Mouse (Mus musculus): ENCODE measurements around the gene Tnrc6b. TPM values are rescaled to one million over a fixed set of nuclear protein-coding genes. Genes with fewer than 3 reads are reported as not detected.

The Tnrc6b gene
- polyA plus RNA-seq, 1 experiment from 2014 or later = 24.9 TPM

GRCm38 (mm10) chr15:80739972-80740371 is 28.9 kb downstream of the Tnrc6b start:
- H3K27ac ChIP-seq (ENCODE audit: low read depth, low read length) = no peak overlapping the region
- H3K36me3 ChIP-seq (ENCODE audit: control insufficient read depth, insufficient read depth, low read length) = no peaks in the 10 kb centered on the region
- no peaks in the 10 kb centered on the region for H3K4me1 ChIP-seq (replicated peaks; ENCODE audit: control insufficient read depth, insufficient read depth, low read length)
- DNase-seq (ENCODE audit: low spot score) = no peak
- no peak overlapping the region for H3K4me3 ChIP-seq (ENCODE audit: low read depth, low read length)
- no peaks in the 10 kb centered on the region for H3K9me3 ChIP-seq (ENCODE audit: control insufficient read depth, low read length)
- WGBS = 92% methylated on average over 1 of the region's 1 CpGs
- no peaks in the 10 kb centered on the region for H3K27me3 ChIP-seq (ENCODE audit: control insufficient read depth, insufficient read depth, low read length)
- no peak overlapping the region for H3K9ac ChIP-seq (ENCODE audit: low read depth, low read length)
- no peak overlapping the region for H3K4me2 ChIP-seq (replicated peaks; ENCODE audit: low read depth, low read length)
- ATAC-seq (ENCODE audit: low FRiP score) = no peak

GRCm38 (mm10) chr15:80741836-80742235 is 30.7 kb downstream of the Tnrc6b start:
- Histone ChIP-seq H3K4me3 (ENCODE audit: low read depth, low read length) (no peak overlapping the region), H3K27me3 (ENCODE audit: control insufficient read depth, insufficient read depth, low read length) (no peaks in the 10 kb centered on the region), H3K4me1 (replicated peaks; ENCODE audit: control insufficient read depth, insufficient read depth, low read length) (no peaks in the 10 kb centered on the region), H3K4me2 (replicated peaks; ENCODE audit: low read depth, low read length) (no peak overlapping the region), H3K27ac (ENCODE audit: low read depth, low read length) (no peak overlapping the region), H3K36me3 (ENCODE audit: control insufficient read depth, insufficient read depth, low read length) (no peaks in the 10 kb centered on the region), H3K9ac (ENCODE audit: low read depth, low read length) (no peak overlapping the region), H3K9me3 (ENCODE audit: control insufficient read depth, low read length) (no peaks in the 10 kb centered on the region)
- 89% methylated on average over 1 of the region's 1 CpGs for WGBS
- no peak for ATAC-seq (ENCODE audit: low FRiP score)
- no peak for DNase-seq (ENCODE audit: low spot score)

- Histone ChIP-seq H3K9me3 (ENCODE audit: control insufficient read depth, low read length) (no peaks in the 10 kb centered on the region), H3K36me3 (ENCODE audit: control insufficient read depth, insufficient read depth, low read length) (no peaks in the 10 kb centered on the region), H3K9ac (ENCODE audit: low read depth, low read length) (no peak overlapping the region), H3K4me3 (ENCODE audit: low read depth, low read length) (no peak overlapping the region), H3K27me3 (ENCODE audit: control insufficient read depth, insufficient read depth, low read length) (no peaks in the 10 kb centered on the region), H3K27ac (ENCODE audit: low read depth, low read length) (no peak overlapping the region), H3K4me1 (replicated peaks; ENCODE audit: control insufficient read depth, insufficient read depth, low read length) (no peaks in the 10 kb centered on the region), H3K4me2 (replicated peaks; ENCODE audit: low read depth, low read length) (no peak overlapping the region)
- WGBS = 92% methylated on average over 3 of the region's 3 CpGs
- DNase-seq (ENCODE audit: low spot score) (no peak), ATAC-seq (ENCODE audit: low FRiP score) (no peak)
These were observed 31.9 kb downstream of the Tnrc6b start for GRCm38 (mm10) chr15:80742991-80743474.

- no peaks in the 10 kb centered on the region for H3K9me3 ChIP-seq (ENCODE audit: control insufficient read depth, low read length)
- 86% methylated on average over 7 of the region's 7 CpGs for WGBS
- H3K27ac ChIP-seq (ENCODE audit: low read depth, low read length) = no peak overlapping the region
- DNase-seq (ENCODE audit: low spot score) = no peak
- H3K9ac ChIP-seq (ENCODE audit: low read depth, low read length) = no peak overlapping the region
- H3K27me3 ChIP-seq (ENCODE audit: control insufficient read depth, insufficient read depth, low read length) = no peaks in the 10 kb centered on the region
- H3K4me3 ChIP-seq (ENCODE audit: low read depth, low read length) = no peak overlapping the region
- no peak overlapping the region for H3K4me2 ChIP-seq (replicated peaks; ENCODE audit: low read depth, low read length)
- ATAC-seq (ENCODE audit: low FRiP score) = no peak
- no peaks in the 10 kb centered on the region for H3K4me1 ChIP-seq (replicated peaks; ENCODE audit: control insufficient read depth, insufficient read depth, low read length)
- H3K36me3 ChIP-seq (ENCODE audit: control insufficient read depth, insufficient read depth, low read length) = no peaks in the 10 kb centered on the region
These were observed 32.5 kb downstream of the Tnrc6b start for GRCm38 (mm10) chr15:80743606-80744005.

GRCm38 (mm10) chr15:80744667-80745422 is 33.7 kb downstream of the Tnrc6b start:
- no peak for ATAC-seq (ENCODE audit: low FRiP score)

GRCm38 (mm10) chr15:80748979-80749378 is 37.9 kb downstream of the Tnrc6b start:
- WGBS = 67% methylated on average over 5 of the region's 5 CpGs
- DNase-seq (ENCODE audit: low spot score) (no peak), ATAC-seq (ENCODE audit: low FRiP score) (no peak)
- no peaks in the 10 kb centered on the region for H3K36me3 ChIP-seq (ENCODE audit: control insufficient read depth, insufficient read depth, low read length)
- H3K27me3 ChIP-seq (ENCODE audit: control insufficient read depth, insufficient read depth, low read length) = no peaks in the 10 kb centered on the region
- H3K27ac ChIP-seq (ENCODE audit: low read depth, low read length) = no peak overlapping the region
- H3K4me3 ChIP-seq (ENCODE audit: low read depth, low read length) = no peak overlapping the region
- no peaks in the 10 kb centered on the region for H3K4me1 ChIP-seq (replicated peaks; ENCODE audit: control insufficient read depth, insufficient read depth, low read length)
- no peaks in the 10 kb centered on the region for H3K9me3 ChIP-seq (ENCODE audit: control insufficient read depth, low read length)
- H3K9ac ChIP-seq (ENCODE audit: low read depth, low read length) = no peak overlapping the region
- H3K4me2 ChIP-seq (replicated peaks; ENCODE audit: low read depth, low read length) = no peak overlapping the region

More at GRCm38 (mm10) chr15:80744667-80745422, 33.7 kb downstream of the Tnrc6b start:
- H3K4me1 ChIP-seq (replicated peaks; ENCODE audit: control insufficient read depth, insufficient read depth, low read length) = no peaks in the 10 kb centered on the region
- H3K9me3 ChIP-seq (ENCODE audit: control insufficient read depth, low read length) = no peaks in the 10 kb centered on the region
- H3K36me3 ChIP-seq (ENCODE audit: control insufficient read depth, insufficient read depth, low read length) = no peaks in the 10 kb centered on the region
- no peak overlapping the region for H3K4me2 ChIP-seq (replicated peaks; ENCODE audit: low read depth, low read length)
- H3K27me3 ChIP-seq (ENCODE audit: control insufficient read depth, insufficient read depth, low read length) = no peaks in the 10 kb centered on the region
- no peak overlapping the region for H3K4me3 ChIP-seq (ENCODE audit: low read depth, low read length)
- no peak for DNase-seq (ENCODE audit: low spot score)
- H3K9ac ChIP-seq (ENCODE audit: low read depth, low read length) = no peak overlapping the region
- no peak overlapping the region for H3K27ac ChIP-seq (ENCODE audit: low read depth, low read length)
- WGBS = 90% methylated on average over 3 of the region's 3 CpGs

- Histone ChIP-seq H3K27ac (ENCODE audit: low read depth, low read length) (no peak overlapping the region), H3K9ac (ENCODE audit: low read depth, low read length) (no peak overlapping the region), H3K36me3 (ENCODE audit: control insufficient read depth, insufficient read depth, low read length) (no peaks in the 10 kb centered on the region), H3K4me2 (replicated peaks; ENCODE audit: low read depth, low read length) (no peak overlapping the region), H3K4me3 (ENCODE audit: low read depth, low read length) (no peak overlapping the region), H3K4me1 (replicated peaks; ENCODE audit: control insufficient read depth, insufficient read depth, low read length) (no peaks in the 10 kb centered on the region), H3K9me3 (ENCODE audit: control insufficient read depth, low read length) (no peaks in the 10 kb centered on the region), H3K27me3 (ENCODE audit: control insufficient read depth, insufficient read depth, low read length) (no peaks in the 10 kb centered on the region)
- DNase-seq (ENCODE audit: low spot score) (no peak), ATAC-seq (ENCODE audit: low FRiP score) (no peak)
- WGBS = 86% methylated on average over 6 of the region's 6 CpGs
These were observed 42.2 kb downstream of the Tnrc6b start for GRCm38 (mm10) chr15:80753351-80753750.

GRCm38 (mm10) chr15:80754103-80754502 is 43.0 kb downstream of the Tnrc6b start:
- no peaks in the 10 kb centered on the region for H3K4me1 ChIP-seq (replicated peaks; ENCODE audit: control insufficient read depth, insufficient read depth, low read length)
- no peak overlapping the region for H3K4me2 ChIP-seq (replicated peaks; ENCODE audit: low read depth, low read length)
- no peaks in the 10 kb centered on the region for H3K27me3 ChIP-seq (ENCODE audit: control insufficient read depth, insufficient read depth, low read length)
- no peak overlapping the region for H3K9ac ChIP-seq (ENCODE audit: low read depth, low read length)
- ATAC-seq (ENCODE audit: low FRiP score) = no peak
- 93% methylated on average over 1 of the region's 1 CpGs for WGBS
- DNase-seq (ENCODE audit: low spot score) = no peak
- no peak overlapping the region for H3K4me3 ChIP-seq (ENCODE audit: low read depth, low read length)
- H3K36me3 ChIP-seq (ENCODE audit: control insufficient read depth, insufficient read depth, low read length) = no peaks in the 10 kb centered on the region
- no peak overlapping the region for H3K27ac ChIP-seq (ENCODE audit: low read depth, low read length)
- no peaks in the 10 kb centered on the region for H3K9me3 ChIP-seq (ENCODE audit: control insufficient read depth, low read length)

GRCm38 (mm10) chr15:80759451-80759850 is 48.3 kb downstream of the Tnrc6b start:
- no peaks in the 10 kb centered on the region for H3K36me3 ChIP-seq (ENCODE audit: control insufficient read depth, insufficient read depth, low read length)
- no peak overlapping the region for H3K4me3 ChIP-seq (ENCODE audit: low read depth, low read length)
- H3K27me3 ChIP-seq (ENCODE audit: control insufficient read depth, insufficient read depth, low read length) = no peaks in the 10 kb centered on the region
- DNase-seq (ENCODE audit: low spot score) (no peak), ATAC-seq (ENCODE audit: low FRiP score) (no peak)
- 91% methylated on average over 9 of the region's 9 CpGs for WGBS
- H3K4me2 ChIP-seq (replicated peaks; ENCODE audit: low read depth, low read length) = no peak overlapping the region
- H3K9me3 ChIP-seq (ENCODE audit: control insufficient read depth, low read length) = no peaks in the 10 kb centered on the region
- no peaks in the 10 kb centered on the region for H3K4me1 ChIP-seq (replicated peaks; ENCODE audit: control insufficient read depth, insufficient read depth, low read length)
- no peak overlapping the region for H3K27ac ChIP-seq (ENCODE audit: low read depth, low read length)
- no peak overlapping the region for H3K9ac ChIP-seq (ENCODE audit: low read depth, low read length)

All from hindbrain, embryonic 11.5 days (tissue).